Comparison of ENCODE assay signal across 9 mouse cellular contexts in the genomic region with DNA sequence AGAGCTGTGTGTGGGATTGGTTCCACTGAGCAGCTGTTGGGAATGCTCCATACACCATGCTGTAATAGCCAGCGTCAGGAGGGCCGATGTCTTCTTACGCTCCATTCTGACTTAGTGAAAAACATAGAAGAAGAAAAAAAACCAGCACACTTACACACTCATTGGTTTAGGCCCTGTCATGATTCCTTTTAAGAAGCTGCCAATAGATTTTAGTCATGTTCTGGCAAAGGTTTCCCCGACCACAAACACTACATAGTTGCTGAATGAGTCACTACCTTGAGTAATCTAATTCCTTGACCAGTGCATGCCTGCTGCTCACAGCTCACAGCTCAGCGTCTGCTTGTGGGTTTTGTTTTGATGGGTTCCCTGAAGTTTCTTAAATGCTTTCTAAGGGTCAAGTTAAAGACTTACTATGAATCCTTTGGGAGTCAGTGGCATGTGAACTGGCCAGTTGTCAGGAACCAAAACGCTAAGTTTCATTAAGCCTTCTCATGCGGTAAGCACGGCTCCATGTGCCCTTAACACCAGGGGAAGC. TPM values are rescaled to one million over a fixed set of nuclear protein-coding genes. Genes with fewer than 3 reads are reported as not detected.
DNase-seq lines count a peak whose midpoint lies in the region; ATAC-seq and TF ChIP-seq lines count a peak whose summit lies in the region.
"Had no signal": no experiment of that assay in that cellular context is flagged by ENCODE, and none has a peak within 500 bp of the region (broad histone marks: within the 10 kb centered on the region; RNA-seq: fewer than 3 reads in every experiment).

No protein-coding gene starts in this region.

- no peak for ATAC-seq in hindbrain, embryonic 14.5 days (ENCODE audit: low FRiP score)
- ATAC-seq in kidney, embryonic 14.5 days (ENCODE audit: low FRiP score, low TSS enrichment) = peak; percentile 74
- ATAC-seq in monocyte, adult 5-6 weeks (replicated peaks; ENCODE audit: insufficient number of reproducible peaks, low FRiP score, low TSS enrichment, poor library complexity, severe bottlenecking) = peak; percentile 63; the same call in 1 of the 2 replicates

- TF ChIP-seq CTCF in brain, embryonic 14.5 days (IDR thresholded peaks at IDR 0.05; ENCODE audit: borderline replicate concordance, extremely low read depth, insufficient read depth, insufficient read length) = no peak

- H3K9ac ChIP-seq in hindbrain, embryonic 14.5 days = no peak overlapping the region
- no peak overlapping the region for H3K9ac ChIP-seq in kidney, embryonic 14.5 days (ENCODE audit: low read depth, low read length)
- H3K9ac ChIP-seq: liver, embryonic 14.5 days had no signal

- no peaks in the 10 kb centered on the region for H3K9me3 ChIP-seq in hindbrain, embryonic 10.5 days
- H3K9me3 ChIP-seq in hindbrain, embryonic 14.5 days (ENCODE audit: control insufficient read depth, low read length) = no peaks in the 10 kb centered on the region
- H3K9me3 ChIP-seq in kidney, embryonic 14.5 days (ENCODE audit: control insufficient read depth, low read length) = no peaks in the 10 kb centered on the region

- DNase-seq in hindbrain, embryonic 10.5 days (ENCODE audit: low spot score) = peak; percentile 19
- DNase-seq in hindbrain, embryonic 14.5 days (ENCODE audit: low spot score) = no peak
- DNase-seq in brain, embryonic 14.5 days (ENCODE audit: low read depth) = peak; percentile 89
- peak; percentile 95 for DNase-seq in heart, adult 11 months
- DNase-seq in testis, postnatal 14 days (ENCODE audit: low spot score) = no peak
- DNase-seq in cerebellum, adult 11-12 months = no peak

- H3K4me3 ChIP-seq in hindbrain, embryonic 10.5 days = no peak overlapping the region
- no peak overlapping the region for H3K4me3 ChIP-seq in hindbrain, embryonic 14.5 days (replicated peaks; ENCODE audit: low read length)
- H3K4me3 ChIP-seq in kidney, embryonic 14.5 days (ENCODE audit: low read length) = no peak overlapping the region

- peaks cover 29% of the 10 kb centered on the region for H3K4me1 ChIP-seq in hindbrain, embryonic 10.5 days (replicated peaks)
- no peaks in the 10 kb centered on the region for H3K4me1 ChIP-seq in hindbrain, embryonic 14.5 days (replicated peaks; ENCODE audit: control insufficient read depth, insufficient read depth, low read length)
- H3K4me1 ChIP-seq in kidney, embryonic 14.5 days (ENCODE audit: control insufficient read depth, insufficient read depth, low read length) = peaks cover 15% of the 10 kb centered on the region

- no peaks in the 10 kb centered on the region for H3K27me3 ChIP-seq in hindbrain, embryonic 10.5 days (ENCODE audit: insufficient read depth, poor library complexity, severe bottlenecking)
- H3K27me3 ChIP-seq in hindbrain, embryonic 14.5 days (ENCODE audit: control insufficient read depth, insufficient read depth, low read length) = no peaks in the 10 kb centered on the region
- no peaks in the 10 kb centered on the region for H3K27me3 ChIP-seq in kidney, embryonic 14.5 days (ENCODE audit: control insufficient read depth, insufficient read depth, low read length)

- H3K27ac ChIP-seq in hindbrain, embryonic 10.5 days = no peak overlapping the region
- H3K27ac ChIP-seq in hindbrain, embryonic 14.5 days = no peak overlapping the region
- H3K27ac ChIP-seq in kidney, embryonic 14.5 days (ENCODE audit: low read depth, low read length) = peak overlapping the region; percentile 65; the same call in 1 of the 2 replicates
- H3K27ac ChIP-seq: liver, embryonic 14.5 days had no signal

- TF ChIP-seq POLR2A in brain, embryonic 14.5 days (IDR thresholded peaks at IDR 0.05; ENCODE audit: borderline replicate concordance, extremely low read depth, insufficient read depth, insufficient read length, poor library complexity, severe bottlenecking) = no peak

- WGBS in hindbrain, embryonic 10.5 days = 64% methylated on average over 8 of the region's 8 CpGs
- 61% methylated on average over 8 of the region's 8 CpGs for WGBS in hindbrain, embryonic 14.5 days
- WGBS in kidney, embryonic 14.5 days = 23% methylated on average over 8 of the region's 8 CpGs

- H3K36me3 ChIP-seq in hindbrain, embryonic 10.5 days = no peaks in the 10 kb centered on the region
- no peaks in the 10 kb centered on the region for H3K36me3 ChIP-seq in hindbrain, embryonic 14.5 days (replicated peaks; ENCODE audit: control insufficient read depth, insufficient read depth)
- H3K36me3 ChIP-seq in kidney, embryonic 14.5 days (ENCODE audit: control insufficient read depth, insufficient read depth, low read length) = no peaks in the 10 kb centered on the region

- no peak overlapping the region for H3K4me2 ChIP-seq in hindbrain, embryonic 14.5 days (replicated peaks)
- H3K4me2 ChIP-seq in kidney, embryonic 14.5 days (replicated peaks; ENCODE audit: low read depth, low read length) = no peak overlapping the region

RNA-seq across cellular contexts. Expression of a gene that starts 58.8 kb away (rescaled TPM):
- polyA plus RNA-seq in hindbrain, embryonic 10.5 days (2016; fragmentation: Nextera tagmentation; extraction: Ambion mirVana) = 9.5 and 13.4 TPM in 2 replicates
- polyA plus RNA-seq in hindbrain, embryonic 14.5 days (2014; fragmentation: Nextera tagmentation; extraction: Ambion mirVana) = 27.7 and 31.5 TPM in 2 replicates
- polyA plus RNA-seq in brain, embryonic 14.5 days (2012; rRNA removed) = 23.6 and 31.4 TPM in 2 replicates
- 9.7 and 13.3 TPM in 2 replicates for polyA plus RNA-seq in kidney, embryonic 14.5 days (2014; fragmentation: Nextera tagmentation; extraction: Ambion mirVana)
- total RNA-seq in monocyte, adult 5-6 weeks (2017) = 3.0 to 31.8 TPM (median 7.1 TPM) in 3 replicates

Comparison
In these comparisons a context has a peak if more than half of its experiments do, and no peak if none do; other contexts are left out.
1. DNase-seq: peak in hindbrain, embryonic 10.5 days (single experiment), brain, embryonic 14.5 days (single experiment) and heart, adult 11 months (single experiment); none in hindbrain, embryonic 14.5 days (single experiment), testis, postnatal 14 days (single experiment) and cerebellum, adult 11-12 months (single experiment).